Mouse (Mus musculus): ENCODE results near the gene Sft2d1.
"Not testable (repeated sequence)": the region's sequence is repeated elsewhere in the genome, so short reads cannot be mapped to it uniquely, and the experiment has no call there.

Sft2d1 gene

DNA sequence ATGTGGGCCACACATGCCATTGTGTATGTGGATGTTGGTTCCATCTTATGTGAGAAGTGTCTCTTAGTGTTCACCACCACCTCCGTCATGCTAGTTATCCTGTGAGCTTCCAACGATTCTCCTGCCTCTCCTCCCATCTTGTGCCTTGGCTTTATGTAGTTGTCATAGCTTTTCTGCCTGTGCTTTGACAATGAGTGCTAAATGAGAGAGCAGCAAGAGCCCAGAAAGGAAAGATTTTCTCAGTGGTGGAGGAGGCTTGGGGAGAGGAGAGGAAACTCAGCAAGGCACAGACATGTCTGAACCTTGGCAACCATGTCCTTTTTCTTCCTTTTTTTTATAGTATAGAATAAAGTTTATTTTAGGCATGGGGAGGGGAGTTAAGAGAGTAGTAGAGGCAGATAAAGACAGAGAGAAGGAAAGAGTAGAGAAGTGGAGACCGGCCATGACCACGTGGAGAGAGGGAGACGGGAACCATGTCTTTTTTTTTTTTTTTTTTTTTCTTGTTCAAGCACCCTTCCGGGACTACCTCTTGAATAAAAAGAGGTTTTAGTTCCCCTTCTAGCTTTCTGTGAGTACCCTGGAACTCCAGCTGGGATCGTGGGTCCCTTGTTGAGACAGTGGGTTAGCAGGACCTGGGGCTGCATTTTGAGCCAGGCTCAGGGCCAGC, 8.0 kb upstream of the Sft2d1 start:
- no peak for DNase-seq (ENCODE audit: low read depth, low spot score)

DNA sequence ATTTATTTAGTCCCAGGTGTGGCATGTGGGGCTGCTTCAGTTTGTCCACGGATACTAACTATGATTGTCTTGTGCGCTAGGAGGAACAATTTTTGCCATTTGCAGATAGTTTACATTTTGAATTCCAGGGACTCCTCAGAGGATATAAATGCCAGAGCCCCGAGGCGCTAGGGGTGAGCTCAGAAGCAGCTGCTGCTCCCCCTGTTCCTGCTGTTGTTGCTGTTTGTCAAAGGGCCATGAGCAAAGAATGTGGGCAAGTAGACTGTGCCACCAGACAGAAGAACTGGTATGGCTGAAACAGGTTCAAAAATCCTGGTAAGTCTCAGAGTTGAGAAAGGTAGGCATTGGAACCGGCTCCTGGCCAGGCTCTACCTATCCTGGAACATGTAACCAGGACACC, 7.2 kb upstream of the Sft2d1 start:
- DNase-seq (ENCODE audit: low read depth, low spot score): no peak

DNA sequence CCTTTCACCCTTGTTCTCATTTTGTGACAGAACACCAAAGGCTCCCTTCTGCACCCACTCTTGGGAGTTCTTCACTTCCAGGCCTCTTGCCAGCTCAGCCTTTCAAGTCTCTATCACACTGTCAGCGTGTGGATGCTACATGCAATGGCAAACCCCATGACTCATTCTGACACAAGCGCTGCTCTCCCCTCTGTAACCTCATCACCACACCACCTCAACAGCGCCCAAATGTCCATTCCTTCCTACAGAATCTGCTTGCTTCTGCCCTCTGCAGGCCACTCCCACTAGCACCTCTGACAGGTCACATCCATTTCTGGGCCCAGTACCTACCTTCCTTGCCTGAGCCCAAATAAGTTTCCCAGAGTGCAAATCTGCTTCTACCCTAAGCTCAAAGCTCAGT, 5.1 kb upstream of the Sft2d1 start:
- peak; percentile 59 for DNase-seq (ENCODE audit: low read depth, low spot score)

DNA sequence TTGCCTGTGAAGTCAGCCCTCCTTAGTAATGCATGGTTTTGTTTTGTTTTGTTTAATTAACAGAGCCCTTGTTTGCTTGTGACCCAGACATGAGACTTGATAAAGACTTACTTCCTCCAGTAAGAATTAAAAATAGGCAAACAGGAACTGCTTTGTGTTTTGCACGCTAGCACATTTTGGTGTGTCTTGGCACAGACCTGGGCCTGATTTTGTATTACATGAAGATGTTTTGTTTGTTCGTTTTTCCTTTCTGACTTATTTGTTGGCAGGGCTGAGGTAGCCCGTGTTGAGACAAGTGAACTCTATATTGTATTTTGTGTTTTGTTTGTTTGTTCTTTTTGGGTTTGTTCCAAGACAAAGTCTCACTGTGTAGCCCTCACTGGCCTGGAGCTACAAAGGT, 849 bp downstream of the Sft2d1 start:
- DNase-seq (ENCODE audit: low read depth, low spot score): peak; percentile 21

DNA sequence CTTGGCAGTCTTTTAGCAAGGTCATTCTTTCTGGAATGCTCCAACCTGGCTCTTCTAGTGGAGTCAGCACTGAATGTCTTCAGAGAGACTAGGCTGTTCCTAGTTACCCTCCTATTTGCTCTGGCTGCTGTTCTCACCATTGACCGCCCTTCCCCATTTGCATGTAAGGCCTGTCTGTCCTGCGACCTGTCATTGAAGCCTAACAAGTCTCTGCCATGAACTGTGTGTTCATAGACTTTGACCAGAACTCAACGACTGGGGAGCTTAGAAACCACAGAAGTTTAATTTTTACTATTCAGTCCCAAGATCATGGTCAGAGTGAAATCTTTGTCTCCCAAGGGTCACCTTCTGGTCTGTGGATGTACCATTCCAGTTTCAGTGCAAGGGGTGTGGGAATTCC, 3.1 kb downstream of the Sft2d1 start:
- no peak for DNase-seq (ENCODE audit: low read depth, low spot score)

DNA sequence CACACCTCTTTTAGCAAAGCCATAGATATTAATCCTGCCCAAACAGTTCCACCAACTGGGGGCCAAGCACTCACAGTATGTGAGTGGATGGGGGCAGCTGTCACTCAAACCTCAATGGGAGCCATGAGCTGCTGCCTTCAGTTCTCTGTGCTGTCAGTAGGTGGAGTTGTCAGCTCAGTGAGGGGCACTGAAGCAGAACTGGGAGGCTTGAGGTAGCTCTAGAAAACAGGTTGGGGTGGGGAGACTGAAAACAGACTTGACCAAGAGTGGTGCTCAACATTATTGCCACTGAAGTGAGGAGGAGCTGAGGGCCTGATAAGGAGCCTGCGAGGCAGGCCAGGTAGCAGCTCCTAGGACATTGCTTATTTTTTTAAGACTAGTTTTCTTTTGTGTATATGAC, 5.3 kb downstream of the Sft2d1 start:
- DNase-seq (ENCODE audit: low read depth, low spot score): peak; percentile 48

DNA sequence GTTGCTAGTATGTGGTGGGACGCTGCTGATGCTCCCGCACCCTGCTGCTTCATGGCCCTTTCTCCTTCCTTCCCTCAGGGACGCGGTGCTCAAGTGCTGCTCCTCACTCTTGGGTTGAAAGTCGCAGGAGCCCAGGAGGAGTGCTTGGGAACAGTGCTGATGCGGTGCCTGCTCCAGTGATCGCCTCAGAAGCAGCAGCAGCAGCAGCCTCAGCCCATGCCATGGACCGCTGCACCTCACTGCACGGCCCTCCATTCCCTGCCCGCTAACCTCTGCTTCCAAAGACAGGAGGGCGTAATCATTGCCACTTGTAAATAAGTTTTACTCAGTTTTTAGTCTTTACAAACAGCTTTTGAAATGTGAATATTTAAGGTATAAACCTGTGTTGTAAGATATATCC, 16.0 kb downstream of the Sft2d1 start:
- DNase-seq (ENCODE audit: low read depth, low spot score): not testable (repeated sequence)

DNA sequence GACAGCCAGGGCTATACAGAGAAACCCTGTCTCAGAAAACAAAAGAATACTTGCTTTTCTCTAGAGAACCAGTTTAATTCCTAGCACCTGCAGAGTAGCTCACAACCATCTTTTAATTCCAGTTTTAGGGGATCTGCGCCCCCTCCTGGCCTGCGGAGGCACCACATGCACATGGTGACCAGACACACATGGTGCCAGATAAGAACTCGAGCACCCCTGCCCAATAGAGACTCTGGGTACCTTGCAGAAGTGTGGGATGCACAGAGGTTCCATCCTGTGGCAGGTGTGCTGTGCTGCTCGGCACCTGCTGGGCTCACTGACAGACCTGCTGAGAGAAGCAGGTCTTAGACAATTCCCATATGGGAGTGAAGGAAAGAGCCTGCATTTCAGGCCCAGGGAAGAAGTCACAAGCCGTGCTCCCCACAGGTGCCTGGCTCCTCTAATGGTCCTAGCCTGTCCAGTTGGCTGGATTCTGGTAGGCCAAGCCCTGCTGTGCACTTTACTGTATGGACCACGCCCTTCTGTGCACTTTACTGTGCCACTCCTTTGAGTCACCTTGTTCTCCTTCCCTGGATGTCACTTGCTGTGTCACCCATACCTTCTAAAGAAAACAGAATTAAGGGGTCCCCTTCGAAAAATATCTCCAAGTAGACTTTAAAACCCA, 17.7 kb downstream of the Sft2d1 start:
- DNase-seq (ENCODE audit: low read depth, low spot score): peak; percentile 47

DNA sequence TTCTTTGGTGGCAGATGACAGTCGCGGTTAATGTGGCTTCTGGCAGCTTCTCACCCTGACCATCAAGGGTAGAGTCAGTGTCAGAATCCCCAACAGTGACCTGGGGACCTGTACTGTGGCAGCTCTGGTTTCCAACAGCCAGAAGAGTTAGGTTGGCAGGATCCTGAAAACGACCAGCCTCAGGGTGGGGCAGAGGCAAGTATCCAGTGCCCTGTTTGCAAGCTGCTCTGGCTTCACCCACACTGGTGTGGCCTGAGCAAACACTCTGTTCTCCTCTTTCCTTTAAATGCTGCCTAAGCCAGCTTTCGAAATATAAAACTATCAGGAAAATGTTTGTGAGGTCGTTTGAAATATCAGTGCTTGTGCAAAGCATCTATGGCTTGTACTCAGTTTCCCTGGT, 19.7 kb downstream of the Sft2d1 start:
- DNase-seq (ENCODE audit: low read depth, low spot score): no peak

DNA sequence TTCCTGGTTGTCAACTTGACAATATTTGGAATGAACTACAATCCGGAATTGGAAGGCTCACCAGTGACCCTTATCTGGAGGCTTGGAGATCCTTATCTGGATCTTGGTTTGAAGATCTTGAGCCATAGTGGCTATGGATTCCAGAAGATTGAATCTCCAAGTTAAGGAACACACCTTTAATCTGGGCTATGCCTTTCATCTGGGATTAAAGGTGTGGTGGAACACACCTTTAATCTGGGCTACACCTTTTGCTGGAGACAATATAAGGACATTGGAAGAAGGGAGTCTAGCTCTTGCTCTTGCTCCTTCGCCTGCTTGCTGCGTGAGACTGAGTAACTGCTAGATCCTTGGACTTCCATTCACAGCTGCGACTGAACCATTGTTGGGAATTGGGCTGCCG, 26.3 kb downstream of the Sft2d1 start, which contains the start of gene Prr18:
Gene Prr18, plus strand, starts transcription at position 301 of the 400 bp plus-strand sequence.
- DNase-seq (ENCODE audit: low read depth, low spot score): not testable (repeated sequence)

DNA sequence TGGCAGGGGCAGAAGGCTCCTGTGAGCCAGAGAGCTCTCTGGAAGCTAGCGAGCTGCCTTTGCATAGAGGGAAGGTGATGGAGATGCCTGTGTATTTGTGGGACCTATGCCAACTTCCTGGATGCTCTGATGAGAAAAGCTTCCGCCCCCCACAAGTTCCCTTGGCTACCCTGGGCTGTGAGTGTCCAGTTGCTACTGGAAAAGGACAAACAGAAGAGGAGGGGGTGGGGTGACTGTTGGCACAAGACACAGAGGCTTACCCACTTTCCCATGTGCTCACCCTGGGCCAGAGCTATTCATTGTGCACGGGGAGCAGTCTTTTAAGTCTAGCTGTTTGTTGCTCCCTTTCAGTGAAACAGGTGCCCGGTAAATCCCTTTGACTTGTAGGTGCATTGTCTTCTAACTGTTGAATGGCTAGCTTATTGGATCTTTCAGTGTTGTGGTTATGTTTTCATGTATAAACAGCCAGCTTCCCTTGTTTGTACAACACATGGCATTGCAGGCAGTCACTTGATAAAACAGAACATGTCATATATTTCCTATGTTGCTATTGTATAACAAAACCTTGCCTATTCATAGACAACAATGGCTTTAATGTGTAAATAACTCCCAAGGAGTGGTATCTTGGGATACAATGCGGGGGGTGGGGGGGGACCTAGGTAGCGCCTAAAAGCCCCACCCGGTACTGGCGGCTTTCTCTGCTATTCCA, 28.9 kb downstream of the Sft2d1 start:
- DNase-seq (ENCODE audit: low read depth, low spot score): no peak

DNA sequence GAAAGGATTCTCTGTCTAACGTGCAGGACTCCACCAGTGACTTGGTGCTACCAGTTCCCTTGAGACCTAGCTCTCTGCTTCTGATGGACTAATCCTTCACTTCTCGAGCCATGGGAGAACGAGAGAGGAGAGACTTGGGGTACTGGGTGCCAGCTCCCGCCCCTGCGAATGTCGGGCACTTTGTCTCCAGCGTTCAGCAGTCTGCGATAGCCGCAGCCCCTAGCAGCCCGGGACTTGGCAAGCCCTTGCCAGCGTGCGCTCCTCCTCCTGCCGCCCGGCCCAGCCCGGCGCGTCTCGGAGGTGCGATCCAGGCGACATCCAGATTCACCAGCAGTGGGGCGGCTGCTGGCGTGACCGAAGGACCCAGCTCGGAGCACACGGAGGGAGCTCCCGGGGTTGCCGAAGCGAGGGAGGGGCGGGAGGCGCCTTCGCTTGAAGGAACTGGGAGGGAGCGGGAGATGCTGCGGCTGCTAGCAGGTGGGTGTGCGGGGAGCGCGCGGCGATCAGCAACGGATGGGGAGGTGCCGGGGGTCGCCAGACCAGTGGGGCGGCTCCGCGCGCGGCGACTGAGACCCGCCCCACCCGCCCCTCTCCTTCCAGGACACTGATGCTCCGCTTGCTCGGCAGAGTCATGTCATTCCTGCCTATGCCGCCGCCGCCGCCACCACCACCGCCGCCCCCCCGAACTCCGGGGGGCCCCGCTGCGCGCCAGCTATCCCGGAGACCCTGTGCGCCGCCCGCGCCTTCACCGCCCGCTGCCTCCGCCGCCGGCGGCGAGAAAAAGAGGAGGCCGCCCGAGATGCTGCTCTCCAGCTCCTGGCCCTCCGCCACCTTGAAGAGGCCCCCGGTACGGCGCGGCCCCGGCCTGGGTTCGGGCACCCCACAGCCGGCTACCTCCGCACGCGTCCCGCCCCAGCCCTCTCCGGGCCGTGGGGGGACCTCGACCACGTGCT, 29.8 kb downstream of the Sft2d1 start:
- DNase-seq (ENCODE audit: low read depth, low spot score): peak; percentile 45

DNA sequence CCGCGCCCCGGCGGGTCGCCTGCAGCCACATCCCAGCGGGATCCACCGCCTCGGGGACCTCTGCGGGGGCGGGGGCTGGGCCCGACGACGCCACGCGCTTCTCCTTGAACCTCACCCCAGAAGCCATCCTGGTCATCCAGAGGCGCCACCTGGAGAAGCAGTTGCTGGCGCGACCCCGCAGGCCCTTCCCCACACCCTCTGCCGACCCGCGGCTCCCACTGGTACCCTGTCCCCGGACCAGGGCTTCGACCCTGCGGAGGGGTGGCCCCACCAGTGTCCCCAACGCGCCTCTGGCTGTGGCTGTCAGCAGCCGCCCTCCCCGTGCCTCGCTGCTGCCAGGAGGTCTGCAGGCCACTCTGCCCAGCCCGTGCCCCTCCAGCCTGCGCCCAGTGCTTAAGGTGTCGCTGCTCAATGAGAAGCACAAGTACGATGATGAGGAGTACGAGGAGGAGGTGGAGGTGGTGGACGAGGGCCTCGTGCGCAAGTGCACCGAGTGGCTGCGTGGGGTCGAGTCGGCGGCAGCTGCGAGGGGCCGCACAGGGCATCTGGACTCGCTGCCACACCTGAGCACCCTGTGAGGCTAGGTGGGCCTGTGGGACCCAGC, 30.6 kb downstream of the Sft2d1 start:
- peak; percentile 20 for DNase-seq (ENCODE audit: low read depth, low spot score)

DNA sequence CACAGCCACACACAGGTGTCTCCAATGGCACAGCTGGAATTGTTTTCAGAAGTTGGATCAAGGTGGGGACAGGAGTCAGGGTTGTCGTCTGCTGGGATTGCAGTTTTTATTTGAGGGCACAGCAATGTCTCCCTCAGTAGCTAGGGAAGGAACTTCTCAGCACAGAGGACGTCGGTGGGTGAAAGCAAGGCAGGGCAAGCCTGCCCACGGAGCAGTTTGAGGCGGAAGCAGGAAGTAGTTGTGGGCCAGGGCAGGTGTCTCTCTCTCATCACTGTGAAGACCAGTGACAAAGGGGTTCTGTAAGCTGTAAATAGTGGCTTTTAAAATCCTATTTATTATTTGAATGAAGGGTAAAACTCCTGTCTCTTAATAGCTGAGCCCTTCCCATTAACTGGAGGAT, 31.8 kb downstream of the Sft2d1 start:
- peak; percentile 57 for DNase-seq (ENCODE audit: low read depth, low spot score)

DNA sequence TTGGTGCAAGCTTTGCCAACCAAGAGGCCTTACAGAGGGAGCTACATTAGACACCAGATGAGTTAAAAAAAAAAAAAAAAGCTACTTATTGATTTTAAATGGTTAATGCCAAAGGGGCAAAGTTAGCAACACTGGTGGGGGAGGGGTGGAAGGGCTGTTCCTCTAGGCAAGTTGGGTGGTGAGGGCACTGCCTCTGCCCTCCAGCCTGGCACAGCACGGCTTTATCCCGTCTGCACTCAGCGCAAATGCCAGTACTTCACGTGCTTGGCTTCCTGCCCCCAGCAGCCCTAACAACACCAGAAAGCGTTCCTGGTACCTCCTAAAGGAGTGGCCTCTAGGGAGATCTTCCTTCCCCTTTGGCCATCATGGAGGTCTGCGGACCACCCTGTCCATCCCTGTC, 32.5 kb downstream of the Sft2d1 start:
- no peak for DNase-seq (ENCODE audit: low read depth, low spot score)

DNA sequence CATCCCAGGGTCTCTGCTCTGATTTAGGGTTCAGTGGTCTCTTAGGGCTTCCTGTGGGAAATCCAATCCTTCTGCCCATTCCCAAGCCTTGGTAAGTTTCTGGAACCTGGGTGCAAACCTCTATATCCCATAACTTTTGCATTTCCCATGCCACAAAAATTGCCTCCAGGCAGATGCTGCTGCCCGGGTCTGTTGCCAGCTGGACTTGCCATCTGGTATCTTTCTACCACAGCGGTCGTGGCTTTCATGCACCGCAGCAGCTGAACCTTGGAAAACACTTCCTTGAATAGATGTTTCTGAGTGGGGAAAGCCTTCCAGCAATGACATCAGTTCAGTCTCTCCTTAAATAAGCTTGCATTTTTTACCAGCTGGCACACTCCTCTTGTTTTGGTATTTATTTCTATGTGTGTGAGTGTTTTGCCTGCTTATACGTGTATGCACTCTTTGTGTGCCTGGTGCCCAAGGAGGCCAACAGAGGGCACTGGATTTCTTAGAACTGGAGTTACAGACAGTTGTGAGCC, 36.9 kb downstream of the Sft2d1 start:
- no peak for DNase-seq (ENCODE audit: low read depth, low spot score)

DNA sequence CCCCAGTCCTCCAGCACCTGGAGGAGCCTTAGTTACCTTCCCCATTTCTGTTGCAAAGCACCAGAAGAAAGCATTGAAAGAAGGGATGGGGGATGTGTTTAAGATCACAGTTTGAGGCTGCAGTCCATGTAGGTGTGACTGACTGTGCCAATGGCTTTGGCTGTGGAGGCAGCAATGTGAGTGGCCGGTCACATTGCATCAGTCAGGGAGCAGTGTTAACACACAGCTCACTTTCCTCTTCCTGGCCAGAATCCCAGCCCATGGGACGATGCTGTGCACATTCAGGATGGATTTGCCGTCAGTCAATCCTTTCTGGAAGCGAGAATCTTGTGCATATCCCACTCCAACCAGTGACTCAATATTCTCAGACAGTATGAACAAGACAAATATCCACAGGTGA, 38.0 kb downstream of the Sft2d1 start:
- no peak for DNase-seq (ENCODE audit: low read depth, low spot score)

DNA sequence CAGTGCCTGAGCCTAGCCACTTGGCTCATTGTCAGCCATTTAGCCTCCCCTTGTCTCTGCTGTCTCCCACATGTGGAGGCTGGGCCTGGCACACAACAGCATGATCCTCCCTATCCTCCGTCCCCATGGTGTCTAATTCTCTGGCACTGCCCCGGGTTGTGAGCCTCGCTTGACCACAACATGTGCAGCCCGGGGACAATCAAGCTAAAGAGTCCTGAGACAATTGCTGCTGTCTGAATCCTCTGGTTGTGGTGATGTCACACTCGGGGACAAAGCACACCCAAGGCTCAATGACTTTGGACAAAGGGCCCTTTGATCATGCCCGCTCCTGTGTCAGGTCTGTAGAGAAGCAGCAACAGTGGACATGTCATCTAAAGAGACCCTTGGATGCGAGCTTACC, 40.2 kb downstream of the Sft2d1 start:
- no peak for DNase-seq (ENCODE audit: low read depth, low spot score)

DNA sequence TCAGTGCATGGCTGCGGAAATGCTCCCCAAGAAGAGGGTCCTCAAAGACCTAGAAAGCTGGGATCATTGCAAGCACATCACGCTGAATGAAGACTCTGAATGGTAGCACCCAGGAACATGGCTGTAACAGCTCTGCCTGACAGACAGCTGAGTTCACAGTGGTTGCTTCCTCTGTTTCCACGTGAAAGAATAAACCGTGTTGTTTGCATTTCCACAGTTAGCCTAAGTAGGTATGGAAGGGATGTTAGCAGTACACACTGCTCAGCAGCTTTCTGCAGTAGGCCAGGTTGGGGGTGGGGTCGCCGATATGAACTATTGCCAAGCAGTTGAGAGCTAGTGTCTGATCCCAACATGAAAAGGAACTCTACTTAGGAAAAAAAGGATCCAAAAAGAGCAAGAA, 44.8 kb downstream of the Sft2d1 start, which contains the start of gene T2:
Gene T2, plus strand, starts transcription at position 301 of the 400 bp plus-strand sequence.
- DNase-seq (ENCODE audit: low read depth, low spot score): no peak

DNA sequence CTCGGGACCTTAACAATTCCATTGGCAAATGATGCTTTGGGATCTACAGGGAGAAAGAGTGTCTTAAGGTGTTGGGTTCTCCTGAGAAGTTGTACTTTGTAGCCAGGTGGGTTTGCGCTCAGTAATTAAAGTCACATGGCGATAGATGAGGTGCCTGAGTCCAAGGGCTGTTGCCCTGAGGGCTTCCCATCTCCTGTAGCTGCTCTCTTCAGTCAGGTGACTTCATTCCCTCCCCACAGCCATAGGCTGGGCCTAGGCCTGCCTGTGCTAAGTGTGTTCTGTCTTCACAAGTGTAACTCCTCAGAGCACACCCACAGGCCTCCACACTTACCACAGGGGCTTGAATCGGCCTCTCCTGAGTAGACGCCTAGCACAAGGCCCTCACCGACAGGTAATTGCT, 46.6 kb downstream of the Sft2d1 start:
- no peak for DNase-seq (ENCODE audit: low read depth, low spot score)

DNA sequence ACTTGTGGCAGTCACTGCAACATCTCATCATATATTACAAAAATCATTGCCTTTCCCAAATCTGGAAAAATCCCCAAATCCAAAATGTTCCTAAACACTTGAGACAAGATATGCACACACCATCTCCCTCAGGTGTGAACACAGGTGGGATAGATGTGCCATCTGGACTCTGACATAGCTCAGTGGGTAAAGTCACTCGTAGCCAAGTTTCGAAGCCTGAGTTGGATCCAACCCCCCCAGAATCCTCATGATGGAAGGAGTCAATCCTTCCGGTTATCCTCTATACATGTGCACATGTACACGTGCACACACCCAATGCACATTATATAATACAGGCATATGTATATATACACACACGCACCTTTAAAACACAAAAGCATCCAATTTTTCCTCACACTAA, 50.0 kb downstream of the Sft2d1 start:
- DNase-seq (ENCODE audit: low read depth, low spot score): no peak
